8 mouse cellular contexts compared by ENCODE assay signal in genomic region chr1:43098031-43098984, GRCm38 (mm10). TPM values are rescaled to one million over a fixed set of nuclear protein-coding genes. Genes with fewer than 3 reads are reported as not detected.
DNase-seq lines count a peak whose midpoint lies in the region; ATAC-seq and TF ChIP-seq lines count a peak whose summit lies in the region.

Tgfbrap1 (minus strand) TSS chr1:43098637.
AI597479 (plus strand) TSS chr1:43098710.

- peak; percentile 97 for DNase-seq in brain, embryonic 14.5 days (ENCODE audit: low read depth)
- peak; percentile 95 for DNase-seq in liver, embryonic 11.5 days (ENCODE audit: low spot score)
- peak; percentile 94 for DNase-seq in naive thymus-derived CD4-positive, alpha-beta T cell, adult 2 months (ENCODE audit: low read depth)

- H3ac ChIP-seq in C2C12 (ENCODE audit: control insufficient read depth, insufficient read length, low read depth), result peak within 1 kb of the TSS; percentile 96

- TF ChIP-seq CTCF in C2C12 (IDR thresholded peaks at IDR 0.05; ENCODE audit: control insufficient read depth, insufficient read depth, insufficient read length), result no peak
- TF ChIP-seq CTCF in brain, embryonic 14.5 days (IDR thresholded peaks at IDR 0.05; ENCODE audit: borderline replicate concordance, extremely low read depth, insufficient read depth, insufficient read length), result no peak

- H3K9me3 ChIP-seq in erythroblast, embryonic 14.5 days (ENCODE audit: control insufficient read depth, low read length), result no peaks in the 10 kb centered on the region
- H3K9me3 ChIP-seq in heart, embryonic 11.5 days (replicated peaks; ENCODE audit: control insufficient read depth, low read length), result no peaks in the 10 kb centered on the region
- H3K9me3 ChIP-seq in kidney, embryonic 16.5 days (ENCODE audit: low read length), result no peaks in the 10 kb centered on the region
- H3K9me3 ChIP-seq in liver, embryonic 11.5 days (ENCODE audit: control insufficient read depth, low read length), result no peaks in the 10 kb centered on the region
- H3K9me3 ChIP-seq in stomach, embryonic 14.5 days (ENCODE audit: control insufficient read depth, low read depth, low read length), result no peaks in the 10 kb centered on the region

- peaks cover 32% of the 10 kb centered on the region for H3K79me2 ChIP-seq in C2C12 (ENCODE audit: control insufficient read depth, insufficient read depth)

- no peaks in the 10 kb centered on the region for H3K27me3 ChIP-seq in C2C12 (ENCODE audit: control insufficient read depth, insufficient read depth, insufficient read length)
- no peaks in the 10 kb centered on the region for H3K27me3 ChIP-seq in erythroblast, embryonic 14.5 days (ENCODE audit: control insufficient read depth)
- H3K27me3 ChIP-seq in heart, embryonic 11.5 days (ENCODE audit: control insufficient read depth, insufficient read depth, low read length), result no peaks in the 10 kb centered on the region
- no peaks in the 10 kb centered on the region for H3K27me3 ChIP-seq in kidney, embryonic 16.5 days (ENCODE audit: insufficient read depth, low read length)
- H3K27me3 ChIP-seq in liver, embryonic 11.5 days (replicated peaks; ENCODE audit: control insufficient read depth, insufficient read depth, low read length), result no peaks in the 10 kb centered on the region
- no peaks in the 10 kb centered on the region for H3K27me3 ChIP-seq in stomach, embryonic 14.5 days (ENCODE audit: control insufficient read depth, insufficient read depth, low read length)

- H3K4me2 ChIP-seq in heart, embryonic 11.5 days, result peak within 1 kb of the TSS; percentile 65
- peak within 1 kb of the TSS; percentile 91 for H3K4me2 ChIP-seq in kidney, embryonic 16.5 days (replicated peaks; ENCODE audit: low read depth, low read length)
- peak within 1 kb of the TSS; percentile 66 for H3K4me2 ChIP-seq in liver, embryonic 11.5 days
- H3K4me2 ChIP-seq in stomach, embryonic 14.5 days (replicated peaks; ENCODE audit: low read depth, low read length), result peak within 1 kb of the TSS; percentile 88

- H3K4me1 ChIP-seq in erythroblast, embryonic 14.5 days (ENCODE audit: control insufficient read depth), result peaks cover 20% of the 10 kb centered on the region
- peaks cover 3% of the 10 kb centered on the region; the same call in 1 of the 2 replicates for H3K4me1 ChIP-seq in heart, embryonic 11.5 days (ENCODE audit: control insufficient read depth, insufficient read depth, low read length)
- H3K4me1 ChIP-seq in kidney, embryonic 16.5 days (ENCODE audit: insufficient read depth, low read length), result peaks cover 7% of the 10 kb centered on the region
- H3K4me1 ChIP-seq in liver, embryonic 11.5 days (replicated peaks; ENCODE audit: control insufficient read depth, insufficient read depth, low read length), result peaks cover 5% of the 10 kb centered on the region
- H3K4me1 ChIP-seq in stomach, embryonic 14.5 days (ENCODE audit: control insufficient read depth, insufficient read depth, low read length), result no peaks in the 10 kb centered on the region

- peak within 1 kb of the TSS; percentile 91 for H3K9ac ChIP-seq in heart, embryonic 11.5 days (ENCODE audit: low read depth, low read length)
- H3K9ac ChIP-seq in kidney, embryonic 16.5 days (replicated peaks; ENCODE audit: low read length), result peak within 1 kb of the TSS; percentile 98
- peak within 1 kb of the TSS; percentile 82 for H3K9ac ChIP-seq in liver, embryonic 11.5 days (ENCODE audit: low read depth, low read length)
- H3K9ac ChIP-seq in stomach, embryonic 14.5 days (replicated peaks; ENCODE audit: low read depth, low read length), result peak within 1 kb of the TSS; percentile 87

- H3K79me3 ChIP-seq in C2C12 (ENCODE audit: low read depth), result peaks cover 8% of the 10 kb centered on the region

- WGBS in heart, embryonic 11.5 days (ENCODE audit: insufficient replicate concordance), result 1% methylated on average over 57 of the region's 57 CpGs
- WGBS in kidney, embryonic 16.5 days, result under 1% methylated on average over 55 of the region's 57 CpGs
- WGBS in liver, embryonic 11.5 days, result under 1% methylated on average over 57 of the region's 57 CpGs
- under 1% methylated on average over 56 of the region's 57 CpGs for WGBS in stomach, embryonic 14.5 days

- peak within 1 kb of the TSS; percentile 82 for H3K4me3 ChIP-seq in C2C12 (ENCODE audit: insufficient read depth, poor library complexity, severe bottlenecking)
- H3K4me3 ChIP-seq in erythroblast, embryonic 14.5 days (replicated peaks), result peak within 1 kb of the TSS; percentile 80
- H3K4me3 ChIP-seq in heart, embryonic 11.5 days (ENCODE audit: low read depth, low read length), result peak within 1 kb of the TSS; percentile 97
- H3K4me3 ChIP-seq in kidney, embryonic 16.5 days (ENCODE audit: low read length), result peak within 1 kb of the TSS; percentile 99
- peak within 1 kb of the TSS; percentile 87 for H3K4me3 ChIP-seq in liver, embryonic 11.5 days (ENCODE audit: low read depth, low read length)
- peak within 1 kb of the TSS; percentile 93 for H3K4me3 ChIP-seq in stomach, embryonic 14.5 days (ENCODE audit: low read depth, low read length)

- peaks cover 11% of the 10 kb centered on the region for H3K36me3 ChIP-seq in C2C12 (ENCODE audit: control insufficient read depth, insufficient read depth)
- peaks cover 17% of the 10 kb centered on the region for H3K36me3 ChIP-seq in erythroblast, embryonic 14.5 days (ENCODE audit: control insufficient read depth)
- no peaks in the 10 kb centered on the region for H3K36me3 ChIP-seq in heart, embryonic 11.5 days (ENCODE audit: control insufficient read depth, insufficient read depth, low read length)
- peaks cover 10% of the 10 kb centered on the region; the same call in 1 of the 2 replicates for H3K36me3 ChIP-seq in kidney, embryonic 16.5 days (ENCODE audit: insufficient read depth, low read length)
- H3K36me3 ChIP-seq in liver, embryonic 11.5 days (ENCODE audit: control insufficient read depth, insufficient read depth, low read length), result no peaks in the 10 kb centered on the region; the same call in 1 of the 2 replicates
- no peaks in the 10 kb centered on the region; the same call in 1 of the 2 replicates for H3K36me3 ChIP-seq in stomach, embryonic 14.5 days (ENCODE audit: control insufficient read depth, insufficient read depth, low read length)

- ATAC-seq in heart, embryonic 11.5 days (replicated peaks; ENCODE audit: insufficient number of reproducible peaks, low FRiP score, low TSS enrichment), result peak; percentile 92
- peak; percentile 97 for ATAC-seq in kidney, embryonic 16.5 days (ENCODE audit: low FRiP score, low TSS enrichment)
- peak; percentile 93 for ATAC-seq in liver, embryonic 11.5 days (replicated peaks; ENCODE audit: low FRiP score)
- peak; percentile 96 for ATAC-seq in stomach, embryonic 14.5 days (ENCODE audit: insufficient number of reproducible peaks, insufficient read depth, low FRiP score, low read depth)

- TF ChIP-seq POLR2A in brain, embryonic 14.5 days (IDR thresholded peaks at IDR 0.05; ENCODE audit: borderline replicate concordance, extremely low read depth, insufficient read depth, insufficient read length, poor library complexity, severe bottlenecking), result peak; percentile 84; the same call in 1 of the 2 replicates

- peak within 1 kb of the TSS; percentile 100 for H3K27ac ChIP-seq in heart, embryonic 11.5 days (ENCODE audit: low read depth, low read length)
- peak within 1 kb of the TSS; percentile 100 for H3K27ac ChIP-seq in kidney, embryonic 16.5 days (ENCODE audit: low read length)
- peak within 1 kb of the TSS; percentile 98 for H3K27ac ChIP-seq in liver, embryonic 11.5 days (ENCODE audit: low read depth, low read length)
- peak within 1 kb of the TSS; percentile 98 for H3K27ac ChIP-seq in stomach, embryonic 14.5 days (ENCODE audit: low read length)

TF ChIP-seq in C2C12, 6 proteins besides CTCF, POLR2A, EP300 and RAD21:
- TF ChIP-seq MYOG (IDR thresholded peaks at IDR 0.05; ENCODE audit: control insufficient read depth, extremely low read depth, insufficient read length) (no peak), MYOD1 (IDR thresholded peaks at IDR 0.05; ENCODE audit: control insufficient read depth, insufficient read length, low read depth) (peak; percentile 20), MAX (IDR thresholded peaks at IDR 0.05) (peak; percentile 46)
TF ChIP-seq in C2C12: peak in this region for 2.

RNA-seq across cellular contexts. Expression of gene Tgfbrap1, which starts in this region (rescaled TPM):
- polyA plus RNA-seq in C2C12 (2012; fragmentation: generic; extraction: Trizol), result 9.5 TPM
- 30.4 and 36.0 TPM in 2 replicates for polyA plus RNA-seq in brain, embryonic 14.5 days (2012; rRNA removed)
- polyA plus RNA-seq in erythroblast, embryonic 14.5 days (2012), result 0.25 and 0.36 TPM in 2 replicates
- polyA plus RNA-seq in heart, embryonic 11.5 days (2014; fragmentation: Nextera tagmentation; extraction: Ambion mirVana), result 8.6 and 8.7 TPM in 2 replicates
- 10.8 and 13.1 TPM in 2 replicates for polyA plus RNA-seq in kidney, embryonic 16.5 days (2015; fragmentation: Nextera tagmentation; extraction: Ambion mirVana)
- polyA plus RNA-seq in liver, embryonic 11.5 days (2014; fragmentation: Nextera tagmentation; extraction: Ambion mirVana), result 11.4 and 11.7 TPM in 2 replicates
- polyA plus RNA-seq in stomach, embryonic 14.5 days (2014; fragmentation: Nextera tagmentation; extraction: Ambion mirVana), result 14.5 and 15.0 TPM in 2 replicates

RNA-seq across cellular contexts. Expression of gene AI597479, which starts in this region (rescaled TPM):
- polyA plus RNA-seq in C2C12 (2012; fragmentation: generic; extraction: Trizol), result 6.6 TPM
- 32.3 and 33.8 TPM in 2 replicates for polyA plus RNA-seq in brain, embryonic 14.5 days (2012; rRNA removed)
- polyA plus RNA-seq in erythroblast, embryonic 14.5 days (2012), result 0.02 and 0.04 TPM in 2 replicates
- 22.4 and 29.8 TPM in 2 replicates for polyA plus RNA-seq in heart, embryonic 11.5 days (2014; fragmentation: Nextera tagmentation; extraction: Ambion mirVana)
- polyA plus RNA-seq in kidney, embryonic 16.5 days (2015; fragmentation: Nextera tagmentation; extraction: Ambion mirVana), result 36.4 and 36.8 TPM in 2 replicates
- polyA plus RNA-seq in liver, embryonic 11.5 days (2014; fragmentation: Nextera tagmentation; extraction: Ambion mirVana), result 21.5 and 24.0 TPM in 2 replicates
- polyA plus RNA-seq in stomach, embryonic 14.5 days (2014; fragmentation: Nextera tagmentation; extraction: Ambion mirVana), result 26.8 and 28.5 TPM in 2 replicates

Comparison
In these comparisons a context has a peak if more than half of its experiments do, and no peak if none do; other contexts are left out.
1. Peak in every context shown above with its lines: DNase-seq, ATAC-seq, H3K4me3 ChIP-seq and H3K27ac ChIP-seq.